In the genomic region with DNA sequence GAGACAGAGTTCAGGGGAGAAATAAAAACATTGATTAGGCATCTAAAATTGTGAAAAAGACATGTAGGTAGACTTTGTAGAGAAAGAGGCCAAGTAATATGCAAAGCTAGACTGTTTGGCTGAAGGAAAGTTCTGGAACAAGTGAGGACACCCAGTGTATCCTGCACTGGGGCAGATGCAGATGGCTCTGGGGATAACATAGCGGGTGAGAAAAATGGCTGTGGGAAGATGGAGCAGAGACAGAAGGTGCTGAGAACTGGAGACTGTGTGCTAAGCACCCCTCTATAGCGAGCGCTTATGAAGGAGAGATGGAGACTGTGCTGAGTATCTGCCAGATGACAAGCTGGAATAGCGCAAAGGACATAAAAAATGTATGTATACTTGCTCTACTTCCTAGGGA, we compare ENCODE assay signal across 25 mouse cellular contexts.
"Had no signal": no experiment of that assay in that cellular context is flagged by ENCODE, and none has a peak within 500 bp of the region (broad histone marks: within the 10 kb centered on the region; RNA-seq: fewer than 3 reads in every experiment).

No protein-coding gene starts in this region.

- DNase-seq: gastrocnemius, postnatal 14 days; gastrocnemius, postnatal 36 days; heart, adult 11 months; heart, adult 2 months; heart, postnatal 14 days; heart, postnatal 36 days; kidney, adult 11 months; kidney, adult 2 months; kidney, adult 9 months; kidney, postnatal 14 days; kidney, postnatal 36 days; left cerebral cortex, postnatal 4 days had no signal

- H3K4me3 ChIP-seq: heart, adult 2 months; heart, embryonic 13.5 days; heart, embryonic 15.5 days; hindbrain, embryonic 13.5 days; hindbrain, embryonic 15.5 days; kidney, embryonic 15.5 days; limb, embryonic 13.5 days; limb, embryonic 15.5 days; liver, embryonic 12.5 days had no signal

- H3K27ac ChIP-seq: heart, adult 2 months; heart, embryonic 13.5 days; heart, embryonic 15.5 days; hindbrain, embryonic 13.5 days; hindbrain, embryonic 15.5 days; hindbrain, postnatal 0 days; kidney, embryonic 15.5 days; kidney, postnatal 0 days; limb, embryonic 13.5 days; limb, embryonic 15.5 days; liver, embryonic 12.5 days; liver, embryonic 14.5 days had no signal

- H3K27me3 ChIP-seq: heart, embryonic 13.5 days; heart, embryonic 15.5 days; hindbrain, embryonic 13.5 days; hindbrain, embryonic 15.5 days; kidney, embryonic 15.5 days; limb, embryonic 13.5 days; limb, embryonic 15.5 days; liver, embryonic 12.5 days had no signal

- H3K36me3 ChIP-seq: heart, embryonic 13.5 days; heart, embryonic 15.5 days; hindbrain, embryonic 13.5 days; hindbrain, embryonic 15.5 days; kidney, embryonic 15.5 days; limb, embryonic 13.5 days; limb, embryonic 15.5 days; liver, embryonic 12.5 days had no signal

- H3K4me2 ChIP-seq: heart, embryonic 11.5 days; heart, embryonic 13.5 days; heart, embryonic 15.5 days; hindbrain, embryonic 13.5 days; hindbrain, embryonic 15.5 days; kidney, embryonic 15.5 days; limb, embryonic 13.5 days; limb, embryonic 15.5 days; liver, embryonic 12.5 days had no signal

- H3K9ac ChIP-seq: heart, embryonic 13.5 days; heart, embryonic 15.5 days; hindbrain, embryonic 13.5 days; hindbrain, embryonic 15.5 days; kidney, embryonic 15.5 days; limb, embryonic 13.5 days; limb, embryonic 15.5 days; liver, embryonic 12.5 days; liver, embryonic 14.5 days had no signal

- H3K9me3 ChIP-seq: heart, embryonic 13.5 days; heart, embryonic 15.5 days; hindbrain, embryonic 13.5 days; hindbrain, embryonic 15.5 days; kidney, embryonic 15.5 days; limb, embryonic 13.5 days; limb, embryonic 15.5 days; liver, embryonic 12.5 days had no signal

- H3K4me1 ChIP-seq: heart, embryonic 13.5 days; heart, embryonic 15.5 days; hindbrain, embryonic 13.5 days; hindbrain, embryonic 15.5 days; kidney, embryonic 15.5 days; limb, embryonic 13.5 days; limb, embryonic 15.5 days; liver, embryonic 12.5 days had no signal

- ATAC-seq: hindbrain, postnatal 0 days; intestine, embryonic 16.5 days; liver, embryonic 12.5 days had no signal
